In the genomic region with DNA sequence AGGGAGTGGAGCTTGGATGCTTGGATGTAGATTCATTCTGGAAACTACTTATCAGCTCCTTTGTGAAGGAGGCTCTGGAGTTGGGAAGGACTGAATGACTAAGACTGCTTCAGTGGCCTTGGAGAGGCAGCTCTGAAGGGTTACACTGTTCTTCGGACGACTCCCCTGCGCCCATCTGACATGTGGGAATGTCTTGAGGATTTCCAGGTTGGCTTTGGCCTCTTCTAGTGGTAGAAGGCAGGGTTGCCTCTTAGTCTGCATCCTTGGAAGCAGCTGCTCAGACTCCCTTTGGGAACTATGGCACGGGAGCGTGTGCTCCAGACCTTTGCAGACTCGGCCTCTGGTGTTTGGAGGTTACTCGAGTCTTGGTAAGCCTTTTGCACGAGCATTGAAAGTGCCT, we compare ENCODE assay signal across 22 mouse cellular contexts. TPM values are rescaled to one million over a fixed set of nuclear protein-coding genes. Genes with fewer than 3 reads are reported as not detected.
A peak's percentile ranks its signal among the peaks of the same experiment; 100 is the strongest.
DNase-seq lines count a peak whose midpoint lies in the region; ATAC-seq and TF ChIP-seq lines count a peak whose summit lies in the region.
"Had no signal": no experiment of that assay in that cellular context is flagged by ENCODE, and none has a peak within 500 bp of the region (broad histone marks: within the 10 kb centered on the region; RNA-seq: fewer than 3 reads in every experiment).

No protein-coding gene starts in this region.

- no peak overlapping the region for H3K27ac ChIP-seq in heart, adult 2 months
- H3K27ac ChIP-seq in liver, embryonic 13.5 days, result peak overlapping the region; percentile 37
- H3K27ac ChIP-seq: embryonic facial prominence, embryonic 13.5 days; forebrain, embryonic 13.5 days; heart, embryonic 13.5 days had no signal

- no peak for TF ChIP-seq POLR2A in heart, adult 2 months (IDR thresholded peaks at IDR 0.05; ENCODE audit: insufficient read depth, low read depth, low read length)

- H3K79me2 ChIP-seq in heart, adult 2 months (replicated peaks; ENCODE audit: control insufficient read depth, insufficient read depth, low read length), result peaks cover 20% of the 10 kb centered on the region

- intact Hi-C loops in heart, adult 2 months (cut with DNase I), result no loop called here

- H3K4me1 ChIP-seq in heart, adult 2 months (ENCODE audit: control insufficient read depth, insufficient read depth, low read length), result peaks cover 10% of the 10 kb centered on the region
- H3K4me1 ChIP-seq in megakaryocyte, embryonic 14.5 days, result peaks cover 97% of the 10 kb centered on the region
- peaks cover 87% of the 10 kb centered on the region for H3K4me1 ChIP-seq in liver, embryonic 13.5 days (replicated peaks)

- H3K9ac ChIP-seq in heart, adult 2 months (ENCODE audit: low read depth, low read length), result no peak overlapping the region
- H3K9ac ChIP-seq in liver, embryonic 13.5 days, result peak overlapping the region; percentile 4; the same call in 1 of the 2 replicates
- H3K9ac ChIP-seq: embryonic facial prominence, embryonic 13.5 days; forebrain, embryonic 13.5 days; forebrain, postnatal 0 days; heart, embryonic 13.5 days had no signal

- TF ChIP-seq CTCF in heart, adult 2 months (IDR thresholded peaks at IDR 0.05), result no peak

- 70% methylated on average over 8 of the region's 8 CpGs for WGBS in heart, adult 2 months
- WGBS in liver, embryonic 13.5 days (ENCODE audit: insufficient replicate concordance), result 80% methylated on average over 8 of the region's 8 CpGs

- TF ChIP-seq EP300 in heart, adult 2 months (IDR thresholded peaks at IDR 0.05; ENCODE audit: insufficient read depth, low read depth, low read length), result no peak

- peak; percentile 85 for DNase-seq in heart, adult 11 months
- no peak for DNase-seq in heart, adult 2 months
- DNase-seq in liver, embryonic 13.5 days, result no peak
- DNase-seq in testis, postnatal 10 days (ENCODE audit: low spot score), result peak; percentile 57
- no peak for DNase-seq in kidney, postnatal 14 days
- DNase-seq: adrenal gland, adult 2 months; adrenal gland, postnatal 25 days; B cell, adult 2 months; cerebellum, adult 18-20 months; cerebellum, adult 9-11 months; cerebellum, postnatal 36 days; forebrain, postnatal 0 days; gastrocnemius, postnatal 14 days; heart, postnatal 36 days had no signal

- H3K4me3 ChIP-seq in heart, adult 2 months, result no peak overlapping the region
- peak overlapping the region; percentile 76 for H3K4me3 ChIP-seq in megakaryocyte, embryonic 14.5 days (replicated peaks)
- no peak overlapping the region for H3K4me3 ChIP-seq in liver, embryonic 13.5 days (replicated peaks)
- H3K4me3 ChIP-seq: embryonic facial prominence, embryonic 13.5 days; forebrain, embryonic 13.5 days; heart, embryonic 13.5 days had no signal

- peak overlapping the region; percentile 11; the same call in 1 of the 2 replicates for H3K4me2 ChIP-seq in liver, embryonic 13.5 days
- H3K4me2 ChIP-seq: embryonic facial prominence, embryonic 13.5 days; forebrain, embryonic 13.5 days; heart, embryonic 13.5 days had no signal

- H3K9me3 ChIP-seq in megakaryocyte, embryonic 14.5 days, result no peaks in the 10 kb centered on the region
- no peaks in the 10 kb centered on the region for H3K9me3 ChIP-seq in liver, embryonic 13.5 days (replicated peaks)
- H3K9me3 ChIP-seq: embryonic facial prominence, embryonic 13.5 days; forebrain, embryonic 13.5 days; heart, embryonic 13.5 days had no signal

- no peak for ATAC-seq in megakaryocyte, adult 5-6 weeks (ENCODE audit: poor library complexity, severe bottlenecking)
- ATAC-seq in liver, embryonic 13.5 days (ENCODE audit: low read depth), result no peak
- no peak for ATAC-seq in CD4-positive, CD25-positive, alpha-beta regulatory T cell, adult 4 months
- ATAC-seq: activated CD4-positive, CD25-positive, alpha-beta regulatory T cell, adult 4 months; forebrain, embryonic 13.5 days; forebrain, postnatal 0 days; Patski had no signal

- H3K36me3 ChIP-seq in heart, adult 2 months (ENCODE audit: control insufficient read depth, insufficient read depth, low read length), result peaks cover 8% of the 10 kb centered on the region
- peaks cover 90% of the 10 kb centered on the region for H3K36me3 ChIP-seq in megakaryocyte, embryonic 14.5 days (replicated peaks; ENCODE audit: low read length)
- H3K36me3 ChIP-seq in liver, embryonic 13.5 days, result 0 out of 2 replicates have a peak, but pooled peaks cover 3% of the 10 kb centered on the region
- H3K36me3 ChIP-seq: embryonic facial prominence, embryonic 13.5 days; heart, embryonic 13.5 days had no signal

- no peaks in the 10 kb centered on the region for H3K27me3 ChIP-seq in heart, adult 2 months (ENCODE audit: control insufficient read depth, insufficient read depth, low read length)
- no peaks in the 10 kb centered on the region for H3K27me3 ChIP-seq in megakaryocyte, embryonic 14.5 days (replicated peaks)
- H3K27me3 ChIP-seq in liver, embryonic 13.5 days, result no peaks in the 10 kb centered on the region
- H3K27me3 ChIP-seq: embryonic facial prominence, embryonic 13.5 days; forebrain, embryonic 13.5 days; heart, embryonic 13.5 days; Patski had no signal

RNA-seq across cellular contexts. Expression of a gene that starts 10.4 kb away (rescaled TPM):
- 10 to 100 TPM; 11.9 to 15.3 TPM for total RNA-seq in heart, adult 2 months (2021)
- 11.7 and 12.9 TPM in 2 replicates for polyA plus RNA-seq in heart, adult 2 months (2012; rRNA removed)
- polyA plus RNA-seq in megakaryocyte, embryonic 14.5 days (2012; ENCODE audit: insufficient read depth, low replicate concordance), result 106 and 185 TPM in 2 replicates
- total RNA-seq in megakaryocyte, adult 5-6 weeks (2015), result 2.9 and 3.0 TPM in 2 replicates
- 4.5 and 5.4 TPM in 2 replicates for total RNA-seq in megakaryocyte, adult 5-6 weeks (2017)
- polyA plus RNA-seq in liver, embryonic 13.5 days (2015; fragmentation: Nextera tagmentation; extraction: Ambion mirVana), result 10.5 and 12.6 TPM in 2 replicates
- polyA plus RNA-seq in CD4-positive, CD25-positive, alpha-beta regulatory T cell, adult 4 months (2017; shearing (Covaris generic)), result 10 to 100 TPM; 16.0 to 22.3 TPM

Comparison
In these comparisons a context has a peak if more than half of its experiments do, and no peak if none do; other contexts are left out.
1. DNase-seq: peak in heart, adult 11 months (single experiment) and testis, postnatal 10 days (single experiment); none in heart, adult 2 months (0 of 2), liver, embryonic 13.5 days (single experiment) and kidney, postnatal 14 days (single experiment).